Comparison of ENCODE assay signal across 31 mouse cellular contexts in genomic region chr14:23517374-23517773, GRCm38 (mm10).
"Had no signal": no experiment of that assay in that cellular context is flagged by ENCODE, and none has a peak within 500 bp of the region (broad histone marks: within the 10 kb centered on the region; RNA-seq: fewer than 3 reads in every experiment).

No protein-coding gene starts in this region.

- H3K9me3 ChIP-seq: limb, embryonic 10.5 days; limb, embryonic 12.5 days; limb, embryonic 13.5 days; limb, embryonic 15.5 days; liver, embryonic 12.5 days; liver, embryonic 13.5 days; liver, embryonic 15.5 days; lung, embryonic 15.5 days; megakaryocyte, embryonic 14.5 days; midbrain, embryonic 10.5 days; midbrain, embryonic 12.5 days; midbrain, embryonic 13.5 days; midbrain, embryonic 15.5 days; neural tube, embryonic 12.5 days; neural tube, embryonic 13.5 days had no signal

- H3K4me1 ChIP-seq: liver, embryonic 12.5 days; liver, embryonic 13.5 days; liver, embryonic 15.5 days; megakaryocyte, embryonic 14.5 days; midbrain, embryonic 10.5 days; midbrain, embryonic 12.5 days; midbrain, embryonic 13.5 days; midbrain, embryonic 15.5 days; neural tube, embryonic 12.5 days; neural tube, embryonic 13.5 days had no signal

- ATAC-seq: liver, embryonic 12.5 days; liver, postnatal 0 days; lung, postnatal 0 days; midbrain, embryonic 13.5 days; midbrain, embryonic 15.5 days had no signal

- DNase-seq: left cerebral cortex, postnatal 4 days; liver; liver, embryonic 13.5 days; liver, postnatal 0 days; lung, adult 18-20 months; lung, adult 2 months; lung, embryonic 14.5 days; lung, postnatal 10 days; lung, postnatal 14 days; lung, postnatal 36 days; lung, postnatal 4 days; midbrain, embryonic 14.5 days had no signal

- H3K9ac ChIP-seq: limb, embryonic 12.5 days; limb, embryonic 13.5 days; limb, embryonic 15.5 days; liver, embryonic 12.5 days; liver, embryonic 13.5 days; liver, embryonic 14.5 days; liver, embryonic 15.5 days; liver, postnatal 0 days; lung, embryonic 14.5 days; lung, embryonic 15.5 days; midbrain, embryonic 12.5 days; midbrain, embryonic 13.5 days; midbrain, embryonic 15.5 days; neural tube, embryonic 12.5 days; neural tube, embryonic 13.5 days had no signal

- H3K27ac ChIP-seq: limb, embryonic 10.5 days; limb, embryonic 12.5 days; limb, embryonic 13.5 days; limb, embryonic 15.5 days; liver, embryonic 12.5 days; liver, embryonic 13.5 days; liver, embryonic 14.5 days; liver, embryonic 15.5 days; lung, embryonic 15.5 days; macrophage; midbrain, embryonic 10.5 days; midbrain, embryonic 12.5 days; midbrain, embryonic 13.5 days; midbrain, embryonic 15.5 days; neural tube, embryonic 12.5 days; neural tube, embryonic 13.5 days had no signal

- H3K36me3 ChIP-seq: limb, embryonic 10.5 days; limb, embryonic 12.5 days; limb, embryonic 13.5 days; limb, embryonic 15.5 days; liver, embryonic 12.5 days; liver, embryonic 13.5 days; liver, embryonic 15.5 days; lung, embryonic 15.5 days; midbrain, embryonic 10.5 days; midbrain, embryonic 12.5 days; midbrain, embryonic 13.5 days; midbrain, embryonic 15.5 days; neural tube, embryonic 12.5 days; neural tube, embryonic 13.5 days had no signal

- H3K4me3 ChIP-seq: limb, embryonic 10.5 days; limb, embryonic 12.5 days; limb, embryonic 13.5 days; limb, embryonic 15.5 days; liver, embryonic 12.5 days; liver, embryonic 13.5 days; liver, embryonic 15.5 days; lung, embryonic 15.5 days; megakaryocyte, embryonic 14.5 days; midbrain, embryonic 10.5 days; midbrain, embryonic 12.5 days; midbrain, embryonic 13.5 days; midbrain, embryonic 15.5 days; myocyte; neural tube, embryonic 12.5 days; neural tube, embryonic 13.5 days had no signal

- H3K4me2 ChIP-seq: limb, embryonic 12.5 days; limb, embryonic 13.5 days; limb, embryonic 15.5 days; liver, embryonic 11.5 days; liver, embryonic 12.5 days; liver, embryonic 13.5 days; liver, embryonic 15.5 days; lung, embryonic 14.5 days; lung, embryonic 15.5 days; midbrain, embryonic 12.5 days; midbrain, embryonic 13.5 days; midbrain, embryonic 15.5 days; neural tube, embryonic 12.5 days; neural tube, embryonic 13.5 days had no signal

- H3K27me3 ChIP-seq: limb, embryonic 12.5 days; limb, embryonic 15.5 days; liver, embryonic 12.5 days; liver, embryonic 13.5 days; liver, embryonic 15.5 days; lung, embryonic 15.5 days; megakaryocyte, embryonic 14.5 days; midbrain, embryonic 12.5 days; midbrain, embryonic 13.5 days; midbrain, embryonic 15.5 days; neural tube, embryonic 12.5 days; neural tube, embryonic 13.5 days had no signal
